Mouse (Mus musculus) cerebellum, adult 9-10 months (tissue): Measurements from ENCODE around the gene Cwc22.

ENCODE experiments used
- DNase-seq: peaks from one replicate; pipeline ENCODE4 v3.0.0; 2022

Gene Cwc22

DNA sequence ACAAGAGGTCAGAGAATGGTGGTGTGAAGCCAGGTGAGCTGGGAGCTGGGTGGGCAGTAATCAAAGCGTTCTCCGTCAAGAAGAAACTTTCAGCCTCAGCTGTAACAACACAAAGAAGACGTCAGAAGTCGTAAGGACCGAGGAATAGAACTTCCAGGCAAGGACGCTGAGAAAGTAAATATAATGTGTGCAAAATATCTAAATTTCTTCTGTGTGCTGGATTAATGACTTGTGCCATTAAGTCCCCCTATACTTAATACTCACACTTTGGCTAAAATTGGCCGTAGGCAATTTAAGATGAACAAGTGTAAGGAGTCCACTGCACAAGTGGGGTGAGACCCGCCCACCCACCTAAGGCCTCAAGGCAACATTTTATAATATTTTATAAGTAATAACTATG, 51.3 kb downstream of the Cwc22 start:
- DNase-seq, result no peak

DNA sequence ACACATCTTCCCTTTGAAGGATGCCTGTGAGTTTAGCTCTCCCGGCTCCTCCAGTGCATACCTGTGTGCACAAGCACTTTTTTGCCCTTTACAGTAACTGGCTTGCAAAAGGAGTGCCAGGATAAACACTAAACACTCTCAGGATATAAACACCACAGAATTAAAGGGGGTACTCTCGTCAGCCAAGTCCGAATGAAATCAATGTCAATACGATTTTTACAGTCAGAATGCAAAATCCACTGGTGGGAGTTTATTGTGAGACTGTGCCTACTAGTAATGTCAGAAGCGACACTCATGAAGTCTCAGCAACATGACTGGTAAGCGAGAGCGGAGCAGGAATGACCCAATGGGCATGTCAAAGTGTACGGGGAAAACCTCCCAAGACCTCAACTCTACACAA, 52.7 kb downstream of the Cwc22 start:
- no peak for DNase-seq

DNA sequence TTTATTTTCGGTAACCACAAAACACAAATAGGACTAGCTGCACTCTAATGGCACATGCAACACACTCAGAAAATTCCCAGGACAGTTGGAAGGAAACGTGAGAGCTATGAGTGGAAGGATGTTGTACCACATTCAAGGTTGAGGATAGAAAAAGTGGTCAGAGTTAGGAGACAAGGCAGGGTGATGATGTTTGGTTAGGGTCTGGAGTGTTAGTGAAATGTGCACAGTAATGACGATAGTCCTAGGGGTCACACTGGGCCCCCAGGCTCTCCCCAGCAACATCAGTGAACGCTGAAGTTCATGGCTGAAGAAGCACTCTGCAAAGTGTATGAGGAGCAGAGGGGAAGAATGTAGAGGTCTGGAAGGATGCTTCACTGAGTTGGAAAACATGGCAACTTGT, 53.6 kb downstream of the Cwc22 start:
- DNase-seq, result no peak

DNA sequence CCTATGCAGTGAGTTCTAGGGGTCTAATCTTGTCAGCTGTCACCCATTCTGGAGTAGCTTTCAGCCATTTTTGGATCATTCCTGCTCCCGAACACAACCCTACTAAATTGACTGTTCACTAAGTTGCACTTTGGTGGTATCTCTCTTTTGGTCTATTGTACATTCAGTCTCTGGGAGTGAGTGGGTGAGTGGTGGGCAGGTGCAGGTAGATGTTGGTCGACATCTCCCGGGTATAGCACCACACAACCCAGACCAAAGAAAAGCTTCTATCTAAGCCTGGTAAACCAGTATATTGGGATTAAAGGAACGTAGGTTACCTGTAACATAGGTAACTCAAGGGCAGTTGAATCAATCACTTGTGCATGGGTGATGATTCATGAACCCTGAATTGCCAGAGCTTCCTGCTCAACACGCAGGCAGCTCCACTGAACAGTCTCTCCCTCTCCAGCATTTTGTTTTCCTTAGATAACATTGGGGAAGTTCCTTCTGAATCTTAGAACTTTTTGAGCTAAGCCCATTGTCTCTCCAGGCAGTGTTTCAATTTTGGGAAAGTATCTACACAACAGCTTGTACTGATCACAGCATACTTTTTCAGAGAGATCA, 55.2 kb downstream of the Cwc22 start:
- no peak for DNase-seq

DNA sequence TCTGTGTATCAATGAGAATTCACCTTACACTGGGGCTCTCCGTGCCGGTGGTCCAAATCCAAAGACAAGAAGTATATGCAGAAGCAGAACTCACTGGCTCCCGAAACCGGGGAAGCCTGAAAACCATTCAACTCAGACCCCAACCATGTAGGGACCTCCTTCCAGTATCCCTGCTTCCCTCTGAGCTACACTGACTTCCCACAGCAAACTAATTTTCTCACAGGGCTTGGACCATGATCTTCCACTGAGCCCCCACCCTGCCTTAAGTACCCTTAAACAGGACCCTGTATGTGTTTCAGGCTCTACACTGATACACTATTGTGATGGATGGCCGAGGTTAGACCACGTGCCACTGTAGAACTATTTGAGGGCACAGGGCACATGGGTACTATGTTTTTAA, 56.2 kb downstream of the Cwc22 start:
- DNase-seq, result no peak

DNA sequence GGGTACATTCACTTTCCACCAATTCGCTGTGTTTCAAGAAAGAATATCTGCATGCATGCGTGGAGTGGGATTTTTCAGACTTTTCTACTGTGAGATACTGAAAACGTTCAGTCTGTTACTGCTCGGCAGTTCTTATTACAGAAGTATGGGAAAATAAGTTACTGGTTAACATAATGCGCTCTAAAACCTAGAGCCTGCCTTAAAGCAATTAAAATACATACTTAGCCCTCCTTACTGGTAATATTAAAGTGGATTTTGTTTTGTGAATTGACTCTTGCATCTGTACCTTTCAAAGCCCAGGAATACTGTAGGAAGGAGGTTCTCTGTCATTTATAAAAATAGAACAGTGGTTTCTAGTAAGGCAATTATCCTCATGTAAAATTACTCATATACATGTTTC, 56.8 kb downstream of the Cwc22 start:
- no peak for DNase-seq

DNA sequence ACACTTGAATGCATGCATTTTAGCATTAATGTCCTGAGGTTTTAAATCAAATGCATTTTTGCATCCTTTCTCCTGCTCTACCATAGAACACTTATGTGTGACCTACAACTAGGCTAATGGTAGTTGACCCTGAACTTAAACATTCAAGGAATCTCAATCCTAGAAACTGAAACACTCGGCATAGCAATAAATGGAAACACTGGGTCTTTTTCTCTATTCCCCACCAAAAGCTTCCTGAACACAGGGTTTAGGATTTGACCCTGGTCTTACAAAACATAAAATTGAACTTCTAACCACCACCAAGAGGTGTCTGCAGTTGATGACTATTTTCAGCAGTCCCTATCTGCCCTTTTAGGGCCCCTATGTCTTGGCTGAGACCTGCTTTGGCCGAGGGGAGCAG, 57.3 kb downstream of the Cwc22 start:
- no peak for DNase-seq

DNA sequence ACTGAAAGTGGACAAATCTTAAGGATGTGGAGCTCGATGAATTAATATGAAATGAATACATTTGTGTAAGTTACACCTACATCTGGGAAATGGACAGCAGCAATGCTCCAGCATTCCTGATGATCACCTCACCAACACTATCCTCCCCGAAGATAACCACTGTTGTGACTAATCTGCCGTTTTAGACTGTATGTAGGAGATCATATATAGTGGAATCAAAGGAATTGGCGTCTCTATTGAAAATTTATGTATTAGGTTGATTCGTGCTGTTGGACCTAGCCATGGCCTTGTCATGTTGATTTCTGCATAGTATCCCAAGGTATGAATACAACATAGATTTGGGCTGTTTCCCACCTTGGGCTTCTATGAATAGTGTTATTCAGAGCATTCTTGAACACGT, 58.1 kb downstream of the Cwc22 start:
- no peak for DNase-seq

DNA sequence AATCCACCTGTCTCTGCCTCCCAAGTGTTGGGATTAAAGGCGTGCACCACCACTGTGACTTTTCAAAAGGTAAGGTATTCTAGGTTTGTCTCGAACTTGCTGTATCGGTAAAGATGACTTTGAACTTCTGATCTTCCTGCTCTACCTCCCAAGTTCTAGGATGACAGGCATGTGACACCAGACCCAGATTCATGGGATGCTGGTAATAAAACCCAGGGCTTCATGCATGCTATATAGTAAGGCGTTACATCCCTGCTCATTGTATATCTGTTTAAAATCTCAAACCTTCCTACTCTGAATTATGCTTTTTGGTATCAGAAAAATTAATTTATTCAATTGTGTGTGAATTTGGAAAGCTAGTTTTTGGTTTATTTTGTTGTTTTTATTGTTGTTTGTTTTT, 59.0 kb downstream of the Cwc22 start:
- no peak for DNase-seq

DNA sequence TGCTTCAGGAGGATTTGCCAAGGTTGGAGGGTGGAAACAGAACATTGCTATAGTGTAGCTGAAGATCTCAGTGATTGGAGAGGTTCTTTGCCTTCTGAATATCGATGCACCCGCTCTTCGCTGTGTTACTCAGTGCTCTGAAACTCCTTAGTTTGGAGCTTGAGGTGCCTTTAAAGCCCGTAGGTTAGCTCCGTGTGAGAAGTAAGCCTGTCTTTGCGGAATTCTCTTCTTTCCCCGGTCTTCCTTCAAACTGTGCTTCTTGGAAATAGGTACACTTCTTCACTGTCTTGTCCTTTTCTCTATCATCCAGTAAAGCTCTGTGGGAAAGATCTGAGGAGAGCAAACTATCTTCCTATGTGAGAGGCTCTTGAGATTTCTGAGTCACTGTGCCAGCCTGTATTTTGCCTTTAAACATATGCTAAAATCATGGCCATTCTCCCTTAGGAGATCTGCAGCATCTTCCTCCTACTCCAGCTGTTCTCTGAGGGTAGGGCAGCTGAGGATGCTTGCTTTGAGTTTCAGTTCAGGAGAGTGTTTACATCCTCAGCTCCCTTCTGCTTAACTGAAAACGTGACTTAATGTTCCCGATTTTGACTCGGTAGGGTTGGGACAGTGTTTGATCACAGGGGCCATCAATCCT, 60.6 kb downstream of the Cwc22 start:
- DNase-seq, result no peak

DNA sequence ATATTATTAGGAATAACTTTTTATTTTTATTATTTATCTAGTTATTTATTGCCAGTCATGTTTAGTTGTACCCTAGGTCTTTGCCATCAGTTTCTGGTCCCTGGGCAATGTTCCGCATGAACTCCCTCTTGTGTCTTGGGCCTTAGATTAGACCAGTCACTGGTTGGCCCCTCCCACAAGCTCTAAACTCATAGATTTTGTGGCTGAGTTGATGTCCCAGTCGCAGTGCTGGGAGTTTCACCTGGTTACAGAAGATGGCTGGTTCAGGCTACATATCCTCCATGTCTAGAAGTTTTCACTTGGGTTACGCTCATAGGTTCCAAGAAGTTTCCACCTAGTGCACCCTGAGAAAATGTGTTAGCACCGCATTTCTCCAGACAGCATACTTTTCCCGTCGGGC, 61.1 kb downstream of the Cwc22 start:
- DNase-seq, result no peak

DNA sequence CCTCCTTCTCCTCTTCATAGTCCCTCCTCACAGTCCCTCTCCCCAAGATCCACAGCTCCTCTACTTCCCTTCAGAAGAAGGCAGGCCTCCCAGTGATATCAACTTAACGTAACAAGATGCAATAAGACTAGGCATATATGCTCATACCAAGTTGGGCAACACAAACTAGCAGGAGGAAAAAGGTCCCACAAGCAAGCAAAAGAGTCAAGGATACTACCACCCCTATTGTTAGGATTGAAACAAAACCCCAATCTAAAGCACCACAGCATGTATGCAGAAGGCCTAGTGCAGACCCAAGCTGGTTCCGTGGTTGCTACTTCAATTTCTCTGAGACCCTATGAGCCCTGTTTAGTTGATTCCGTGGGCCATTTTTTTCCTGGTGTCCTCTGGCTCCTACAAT, 61.7 kb downstream of the Cwc22 start:
- no peak for DNase-seq

DNA sequence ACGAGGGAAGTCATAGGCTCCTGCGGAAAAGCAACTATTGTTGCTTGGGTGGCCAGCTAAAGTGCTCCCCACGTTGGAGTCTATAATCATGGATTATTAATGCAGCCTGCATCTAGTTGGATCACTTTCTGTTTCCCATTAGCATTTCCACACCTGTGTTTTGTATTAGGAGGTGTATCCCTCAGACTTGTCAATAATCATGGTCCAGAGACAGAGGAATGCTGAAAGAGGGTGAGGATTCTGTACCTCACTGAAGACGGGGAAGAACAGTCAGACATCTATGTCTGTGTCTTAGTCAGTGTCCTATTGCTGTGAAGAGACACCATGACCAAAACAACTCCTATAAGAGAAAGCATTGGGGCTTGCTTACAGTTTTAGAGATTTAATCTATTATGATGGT, 63.2 kb downstream of the Cwc22 start:
- no peak for DNase-seq

DNA sequence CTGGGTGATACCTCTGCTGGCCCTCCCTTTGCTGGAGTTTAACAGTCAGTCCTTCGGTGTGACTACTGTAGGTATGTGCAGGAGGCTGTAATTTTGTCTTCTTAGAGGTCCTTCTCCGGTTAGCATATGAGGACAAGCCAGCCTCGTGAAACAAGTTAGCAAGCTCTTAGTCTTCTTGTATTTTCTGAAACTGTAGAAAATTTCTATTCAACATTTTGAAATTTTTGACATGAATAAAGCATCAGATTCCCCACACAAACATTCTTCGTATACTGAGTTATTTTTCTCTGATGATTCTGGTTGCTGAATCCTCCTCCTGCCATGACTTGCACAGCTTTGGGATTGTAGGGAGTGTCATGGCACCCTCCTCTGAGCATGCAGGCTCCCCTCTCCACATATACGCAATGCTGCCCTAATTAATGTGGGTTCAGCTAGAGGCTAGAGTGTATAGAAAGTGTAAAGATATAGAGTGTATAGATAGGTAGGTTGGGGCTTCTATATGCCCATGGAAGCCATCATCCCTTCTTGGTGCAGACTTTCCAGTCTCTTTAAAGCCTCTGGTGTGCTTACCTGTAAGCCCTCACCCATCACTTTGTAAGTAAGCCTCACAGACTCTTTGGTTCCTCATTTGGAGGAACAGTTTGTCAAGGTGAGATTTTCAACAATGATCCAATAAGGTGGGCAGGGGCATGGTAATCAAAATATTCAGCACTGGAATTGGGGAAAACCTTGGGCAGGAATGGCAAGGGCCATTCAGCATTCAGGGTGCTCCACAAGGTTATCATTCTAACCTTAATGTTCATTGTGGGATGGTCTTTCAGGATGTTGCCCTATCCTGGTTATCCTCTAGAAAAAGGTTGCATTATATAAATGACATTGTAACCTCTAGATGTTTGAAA, 64.6 kb downstream of the Cwc22 start:
- no peak for DNase-seq

DNA sequence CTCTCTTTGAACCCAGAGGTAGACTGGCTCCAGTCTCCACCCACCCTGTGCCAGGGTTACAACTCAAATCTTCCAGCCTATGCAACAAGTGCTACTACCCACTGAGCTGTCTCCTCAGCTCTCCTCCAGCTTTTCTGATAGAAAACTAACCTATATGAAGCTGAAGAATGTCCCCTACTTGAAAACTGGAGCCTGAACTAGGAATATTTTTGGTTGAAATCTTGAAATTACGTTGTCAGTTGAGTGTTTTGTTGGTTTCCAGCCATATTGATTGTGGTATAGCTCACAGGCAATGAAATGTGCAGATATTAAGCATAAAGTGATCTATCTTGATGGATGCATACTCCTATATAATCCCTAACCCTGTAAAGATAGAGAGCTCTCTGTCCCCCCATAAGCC, 65.8 kb downstream of the Cwc22 start:
- no peak for DNase-seq

DNA sequence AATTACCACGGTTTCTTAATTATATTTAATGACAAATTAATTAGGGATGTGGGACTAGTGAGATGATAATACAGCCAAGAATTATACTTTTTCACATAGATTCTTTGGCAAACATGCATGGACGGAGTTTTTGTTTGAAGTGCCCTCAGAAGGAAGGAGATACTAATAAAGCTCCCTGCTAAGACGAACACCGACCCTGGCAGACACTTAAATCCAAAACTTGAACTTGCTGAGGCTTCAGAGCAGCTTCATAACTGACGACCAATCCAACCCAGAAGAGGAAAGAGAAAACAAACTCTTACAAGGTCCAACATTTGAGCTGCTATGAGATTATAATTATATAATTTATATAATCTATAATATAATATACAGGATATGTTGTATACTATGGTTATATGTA, 66.4 kb downstream of the Cwc22 start:
- no peak for DNase-seq

DNA sequence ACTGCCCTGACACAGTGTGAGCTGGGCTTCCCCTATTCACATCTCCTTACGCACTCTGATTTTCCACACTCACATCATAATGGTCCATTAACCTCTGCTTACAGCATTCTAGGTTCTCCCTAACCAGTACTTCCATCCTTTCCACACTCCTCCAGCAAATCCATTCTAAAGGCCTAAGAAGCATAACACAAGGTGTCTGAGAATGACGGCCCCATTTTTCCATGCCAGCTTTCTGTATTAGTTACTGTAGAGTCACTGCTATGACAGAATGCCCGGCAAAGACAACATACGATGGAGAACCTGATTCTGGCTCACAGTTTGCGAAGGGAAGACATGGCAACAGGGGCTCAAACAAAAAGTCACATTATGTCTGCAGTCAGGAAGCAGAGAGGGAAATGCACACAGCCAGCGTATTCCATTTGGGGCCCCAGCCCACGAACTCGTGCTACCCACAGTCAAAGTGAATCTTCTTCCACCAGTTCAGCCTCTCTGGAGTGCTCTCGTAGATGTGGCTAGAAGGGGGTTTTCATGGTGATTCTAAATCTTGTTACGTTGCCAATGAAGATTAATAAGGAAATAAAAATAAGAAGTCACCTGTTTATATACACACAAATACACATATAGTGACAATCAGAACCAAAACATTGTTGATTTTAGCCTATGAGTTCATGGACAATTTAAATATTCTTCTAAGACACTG, 68.9 kb downstream of the Cwc22 start:
- no peak for DNase-seq

DNA sequence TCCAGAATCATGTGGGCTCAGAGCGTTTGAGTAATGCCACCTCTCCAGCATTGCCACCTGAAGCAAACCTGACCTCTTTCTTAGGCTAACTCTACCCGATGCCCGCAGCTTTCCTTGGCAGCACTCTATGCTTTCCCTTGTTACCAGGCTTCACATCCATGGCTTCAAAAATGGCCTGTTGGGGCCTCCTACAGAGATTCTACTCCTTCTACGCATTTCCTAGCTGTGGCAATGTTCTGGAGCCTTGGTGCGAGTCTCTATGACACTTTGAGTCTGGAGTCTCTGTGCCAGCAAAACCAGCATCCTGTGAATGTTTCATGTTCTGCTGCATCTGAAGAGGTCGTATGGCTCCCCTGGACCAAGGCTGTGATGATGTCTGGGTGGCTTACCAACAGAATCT, 69.8 kb downstream of the Cwc22 start:
- DNase-seq, result no peak

DNA sequence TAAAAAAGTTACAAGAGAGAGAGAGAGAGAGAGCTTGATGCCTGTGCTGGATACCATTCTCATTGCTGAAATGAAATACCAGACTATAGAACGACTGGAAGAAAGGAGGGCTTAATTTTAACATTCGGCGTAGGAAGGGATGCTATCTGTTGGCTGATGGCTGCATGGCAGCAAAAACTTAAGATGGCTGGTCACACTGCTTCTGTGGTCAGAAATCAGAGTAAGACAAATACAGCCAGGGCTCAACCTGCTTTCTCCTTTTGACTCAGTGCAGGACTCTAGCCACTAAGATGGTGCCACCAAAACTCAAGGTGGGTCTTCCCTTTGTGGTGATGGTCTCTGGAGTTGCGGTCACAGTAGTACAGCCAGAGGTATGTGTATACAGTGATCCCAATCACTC, 70.7 kb downstream of the Cwc22 start:
- no peak for DNase-seq

DNA sequence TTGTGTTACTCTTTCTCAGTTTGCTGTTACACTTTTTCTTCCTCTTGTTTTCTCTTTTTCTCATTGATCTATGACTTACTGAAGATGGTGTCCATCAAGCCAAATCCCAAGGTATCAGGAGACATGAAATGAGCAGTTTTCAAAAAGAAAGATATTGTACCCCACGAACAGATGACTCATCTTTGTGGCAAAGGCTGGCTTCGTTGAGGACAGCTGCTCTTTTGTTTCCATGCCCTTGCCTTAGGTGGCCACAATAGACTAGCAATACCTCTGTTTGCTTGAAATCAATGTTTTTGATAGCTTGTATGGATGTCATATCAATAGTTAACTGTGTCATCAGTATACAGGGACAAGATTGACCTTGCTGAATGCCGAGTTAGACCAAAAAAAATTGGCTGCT, 71.5 kb downstream of the Cwc22 start:
- DNase-seq, result no peak

DNA sequence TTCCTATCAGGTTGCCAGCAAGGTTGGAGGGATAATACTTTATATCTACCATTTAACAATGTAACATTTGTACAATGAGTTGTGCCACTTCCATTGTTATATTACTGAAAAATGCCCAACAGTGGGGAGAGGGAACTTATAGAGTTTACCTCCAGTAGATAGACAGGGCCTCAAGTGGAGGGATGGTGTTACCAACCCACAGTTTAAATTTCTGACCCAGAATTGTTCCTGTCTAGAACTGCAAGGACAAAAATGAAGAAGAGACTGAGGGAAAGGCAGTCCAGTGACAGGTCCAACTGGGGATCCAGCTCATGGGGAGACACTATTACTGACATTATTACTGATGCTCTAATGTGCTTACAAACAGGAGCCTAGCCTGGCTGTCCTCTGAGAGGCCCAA, 72.4 kb downstream of the Cwc22 start:
- no peak for DNase-seq

DNA sequence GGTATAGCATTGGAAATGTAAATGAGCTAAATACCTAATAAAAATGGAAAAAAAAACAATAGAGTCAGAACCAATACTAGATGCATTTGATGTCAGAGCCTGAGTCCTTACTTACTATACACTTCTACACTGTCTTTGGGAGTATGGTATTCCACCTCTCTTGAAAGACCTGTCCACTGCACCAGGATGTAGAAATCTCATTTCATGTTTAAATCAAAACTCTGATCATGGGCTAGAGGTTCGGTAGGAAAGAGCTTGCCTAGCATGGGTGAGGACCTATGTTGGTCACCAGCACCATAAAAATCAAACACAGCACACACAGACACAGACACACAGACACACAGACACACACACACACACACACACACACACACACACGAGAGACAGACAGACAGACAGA, 73.5 kb downstream of the Cwc22 start:
- no peak for DNase-seq

DNA sequence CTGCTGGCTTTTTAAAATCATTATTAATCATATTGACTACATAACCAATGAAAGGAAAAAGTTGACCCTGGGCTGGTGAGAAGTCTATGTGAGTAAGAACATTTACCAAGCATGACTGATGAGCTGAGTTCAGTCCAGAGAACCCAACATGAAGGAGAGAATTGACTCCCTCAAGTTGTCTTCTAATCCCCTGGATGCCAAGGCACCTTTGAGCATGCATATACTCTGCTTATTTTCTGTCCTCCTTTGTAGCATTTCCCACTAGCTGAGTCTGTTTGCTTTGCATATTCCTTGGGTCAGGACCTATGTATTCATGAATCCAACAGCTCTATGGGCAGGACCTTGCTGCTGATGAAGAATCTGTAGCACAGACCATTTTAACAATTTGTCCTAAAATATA, 75.0 kb downstream of the Cwc22 start:
- DNase-seq, result no peak
